Mouse (Mus musculus) midbrain, embryonic 11.5 days (tissue): ENCODE data around the gene Nfkb1. TPM values are rescaled to one million over a fixed set of nuclear protein-coding genes. Genes with fewer than 3 reads are reported as not detected.

Experiments used
- ATAC-seq: fragments of 200-750 bp; cut with Nextera tagmentation; 2 replicates; pipeline ENCODE4 v1.8.0; 2017; ENCODE audit warnings: moderate TSS enrichment, moderate library complexity; ENCODE audit not compliant: low FRiP score
- DNase-seq: peaks from one replicate; pipeline ENCODE4 v3.0.0; 2015; ENCODE audit warnings: low spot score; ENCODE audit errors: missing footprints
- H3K27ac ChIP-seq: fragments of 300-500 bp; sonication (generic); 2 replicates; pipeline ENCODE4 v1.5.1; 2014; ENCODE audit warnings: low read depth, low read length
- H3K27me3 ChIP-seq: fragments of 300-500 bp; sonication (generic); 2 replicates; pipeline ENCODE4 v1.6.1; 2014; ENCODE audit warnings: mild to moderate bottlenecking, low read length, moderate library complexity, mixed read lengths; ENCODE audit not compliant: control insufficient read depth, insufficient read depth
- H3K36me3 ChIP-seq: fragments of 300-500 bp; sonication (generic); 2 replicates; pipeline ENCODE4 v1.6.1; 2014; ENCODE audit warnings: mild to moderate bottlenecking, low read length, moderate library complexity, mixed read lengths; ENCODE audit not compliant: control insufficient read depth, insufficient read depth
- H3K4me1 ChIP-seq: fragments of 300-500 bp; sonication (generic); 2 replicates; pipeline ENCODE4 v1.6.1; 2014; ENCODE audit warnings: low read length; ENCODE audit not compliant: control insufficient read depth, insufficient read depth
- H3K4me2 ChIP-seq: fragments of 300-500 bp; sonication (generic); 2 replicates; pipeline ENCODE4 v1.6.1; 2014; ENCODE audit warnings: mild to moderate bottlenecking, moderate library complexity
- H3K4me3 ChIP-seq: fragments of 300-500 bp; sonication (generic); 2 replicates; pipeline ENCODE4 v1.5.1; 2014; ENCODE audit warnings: low read depth, low read length
- H3K9ac ChIP-seq: fragments of 300-500 bp; sonication (generic); 2 replicates; pipeline ENCODE4 v1.6.1; 2014; ENCODE audit warnings: low read length
- H3K9me3 ChIP-seq: fragments of 300-500 bp; sonication (generic); 2 replicates; pipeline ENCODE4 v1.6.1; 2016; ENCODE audit warnings: low read length; ENCODE audit not compliant: control insufficient read depth
- WGBS: fragments of 180-500 bp; shearing (Covaris S2); extraction: QIAGEN DNeasy Blood & Tissue Kit; methylation state at CpG from one replicate; pipeline ENCODE4 v1.1.7; 2014; 5-methylcytosine and 5-hydroxymethylcytosine counted together
- polyA plus RNA-seq: library from polyadenylated mRNA; unstranded; fragments of >200 nt; fragmentation: Nextera tagmentation; extraction: Ambion mirVana; gene quantifications from 2 replicates; pipeline ENCODE4 v1.2.1, GENCODE M21; 2014

Gene Nfkb1
- polyA plus RNA-seq, 1 experiment from 2014 or later: 10.8 TPM

DNA sequence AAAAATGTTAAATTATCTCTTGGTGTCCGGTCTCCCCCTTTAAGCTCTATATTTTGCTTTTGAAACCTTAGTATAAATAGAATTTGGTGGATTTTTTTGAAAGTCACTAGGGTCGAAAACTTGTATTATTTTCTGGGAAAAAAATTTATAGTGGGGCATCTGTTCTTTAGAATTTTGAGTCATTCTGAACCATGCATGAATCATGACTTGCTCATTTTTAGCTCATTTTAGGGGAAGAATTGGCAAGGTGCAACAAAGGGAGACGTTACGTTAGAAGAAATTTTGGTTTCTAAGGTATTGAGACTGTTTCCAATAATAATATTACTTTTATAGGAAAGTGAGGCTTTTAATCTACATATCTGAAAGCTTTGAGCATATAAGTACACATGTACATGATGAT, 20.3 kb upstream of the Nfkb1 start:
- H3K36me3 ChIP-seq: no peaks in the 10 kb centered on the region
- ATAC-seq (no peak), DNase-seq (peak; percentile 49)
- H3K27me3 ChIP-seq: no peaks in the 10 kb centered on the region
- H3K9me3 ChIP-seq: no peaks in the 10 kb centered on the region
- WGBS: 91% methylated on average over 4 of the region's 4 CpGs
- no peak overlapping the region for H3K9ac ChIP-seq
- H3K4me3 ChIP-seq: no peak overlapping the region
- no peak overlapping the region for H3K27ac ChIP-seq
- H3K4me2 ChIP-seq: no peak overlapping the region
- H3K4me1 ChIP-seq: no peaks in the 10 kb centered on the region

DNA sequence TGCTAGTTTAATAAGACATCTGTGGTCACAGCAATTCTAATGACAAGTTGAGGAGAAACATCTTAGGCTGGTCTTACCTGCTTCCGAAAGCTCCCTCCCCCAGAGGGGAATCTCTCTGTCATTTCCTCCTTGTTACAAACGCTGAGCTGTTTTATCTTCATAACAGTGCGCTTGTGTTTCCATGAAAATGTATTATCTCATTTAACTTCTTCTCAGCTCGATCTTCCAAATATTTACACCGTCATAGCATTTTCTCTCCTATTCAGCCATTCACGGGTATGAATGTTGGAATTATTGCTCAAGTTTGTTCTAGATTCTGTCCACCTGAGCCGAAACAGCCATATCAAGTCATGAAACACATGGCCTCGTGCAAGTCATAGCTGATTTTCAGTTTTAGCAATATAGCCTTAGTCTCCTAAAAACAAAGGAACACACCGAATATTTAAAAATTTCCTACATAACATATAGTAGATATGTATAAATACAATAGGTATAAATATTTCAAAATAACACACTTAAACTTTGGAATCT, 19.8 kb upstream of the Nfkb1 start:
- DNase-seq: peak; percentile 17
- Histone ChIP-seq H3K36me3 (no peaks in the 10 kb centered on the region), H3K4me1 (no peaks in the 10 kb centered on the region), H3K27me3 (no peaks in the 10 kb centered on the region), H3K27ac (no peak overlapping the region), H3K9me3 (no peaks in the 10 kb centered on the region), H3K9ac (no peak overlapping the region), H3K4me2 (no peak overlapping the region), H3K4me3 (no peak overlapping the region)
- ATAC-seq: no peak
- 92% methylated on average over 9 of the region's 9 CpGs for WGBS

GRCm38 (mm10) chr3:135703307-135703706, 12.0 kb upstream of the Nfkb1 start:
- H3K4me1 ChIP-seq: no peaks in the 10 kb centered on the region
- 74% methylated on average over 2 of the region's 2 CpGs for WGBS
- no peaks in the 10 kb centered on the region for H3K36me3 ChIP-seq
- no peak overlapping the region for H3K4me2 ChIP-seq
- DNase-seq (peak; percentile 39), ATAC-seq (no peak)
- H3K27me3 ChIP-seq: no peaks in the 10 kb centered on the region
- no peaks in the 10 kb centered on the region for H3K9me3 ChIP-seq
- no peak overlapping the region for H3K9ac ChIP-seq
- no peak overlapping the region for H3K27ac ChIP-seq
- no peak overlapping the region for H3K4me3 ChIP-seq

GRCm38 (mm10) chr3:135702658-135703057, 11.3 kb upstream of the Nfkb1 start:
- peak; percentile 23 for DNase-seq
- WGBS: 90% methylated on average over 5 of the region's 5 CpGs
- Histone ChIP-seq H3K4me1 (no peaks in the 10 kb centered on the region), H3K36me3 (no peaks in the 10 kb centered on the region), H3K27ac (no peak overlapping the region), H3K9ac (no peak overlapping the region), H3K4me2 (no peak overlapping the region), H3K9me3 (no peaks in the 10 kb centered on the region), H3K4me3 (no peak overlapping the region), H3K27me3 (no peaks in the 10 kb centered on the region)
- no peak for ATAC-seq

DNA sequence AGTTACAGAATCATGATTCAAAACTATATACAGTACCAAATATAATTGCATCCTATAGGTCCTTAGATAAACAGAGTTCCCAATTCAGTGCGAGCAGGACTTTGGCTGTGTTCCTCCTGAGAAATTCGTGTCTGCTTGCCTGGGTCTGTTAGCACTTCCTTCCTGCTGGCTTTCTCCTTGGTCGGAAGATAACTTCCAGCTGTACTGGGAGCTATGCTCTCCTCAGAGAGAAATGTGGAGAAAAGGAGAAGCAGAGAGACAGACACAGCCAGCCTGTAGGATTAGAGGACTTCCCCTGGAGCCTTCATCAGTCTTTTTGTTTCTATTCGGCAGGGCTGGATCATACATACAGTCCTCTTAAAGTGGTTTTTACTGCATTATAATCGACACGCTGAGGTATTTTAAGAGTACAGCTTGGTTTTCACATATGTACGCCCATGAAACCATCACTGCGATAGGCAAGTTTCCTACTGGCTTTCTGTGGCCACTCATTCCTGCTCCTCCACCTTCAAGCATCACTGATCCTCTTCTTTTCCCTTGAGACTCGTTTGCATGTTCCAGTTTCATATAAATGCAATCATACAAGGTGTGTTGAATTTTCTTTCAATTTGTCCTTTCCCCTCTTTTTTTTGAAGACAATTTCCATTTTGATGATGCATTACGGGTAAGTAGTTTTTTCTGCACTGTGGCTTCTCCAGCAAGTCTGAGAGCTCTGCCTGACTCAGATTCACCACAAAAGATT, 8.3 kb upstream of the Nfkb1 start:
- Histone ChIP-seq H3K36me3 (no peaks in the 10 kb centered on the region), H3K27me3 (no peaks in the 10 kb centered on the region), H3K9ac (no peak overlapping the region), H3K9me3 (no peaks in the 10 kb centered on the region), H3K27ac (no peak overlapping the region), H3K4me2 (no peak overlapping the region), H3K4me1 (no peaks in the 10 kb centered on the region), H3K4me3 (no peak overlapping the region)
- DNase-seq (no peak), ATAC-seq (no peak)
- 60% methylated on average over 10 of the region's 10 CpGs for WGBS

GRCm38 (mm10) chr3:135698466-135698975, 7.2 kb upstream of the Nfkb1 start:
- no peak overlapping the region for H3K9ac ChIP-seq
- WGBS: 72% methylated on average over 12 of the region's 12 CpGs
- DNase-seq (no peak), ATAC-seq (no peak)
- no peak overlapping the region for H3K4me2 ChIP-seq
- no peaks in the 10 kb centered on the region for H3K36me3 ChIP-seq
- H3K9me3 ChIP-seq: no peaks in the 10 kb centered on the region
- no peak overlapping the region for H3K27ac ChIP-seq
- no peaks in the 10 kb centered on the region for H3K27me3 ChIP-seq
- H3K4me1 ChIP-seq: no peaks in the 10 kb centered on the region
- no peak overlapping the region for H3K4me3 ChIP-seq

DNA sequence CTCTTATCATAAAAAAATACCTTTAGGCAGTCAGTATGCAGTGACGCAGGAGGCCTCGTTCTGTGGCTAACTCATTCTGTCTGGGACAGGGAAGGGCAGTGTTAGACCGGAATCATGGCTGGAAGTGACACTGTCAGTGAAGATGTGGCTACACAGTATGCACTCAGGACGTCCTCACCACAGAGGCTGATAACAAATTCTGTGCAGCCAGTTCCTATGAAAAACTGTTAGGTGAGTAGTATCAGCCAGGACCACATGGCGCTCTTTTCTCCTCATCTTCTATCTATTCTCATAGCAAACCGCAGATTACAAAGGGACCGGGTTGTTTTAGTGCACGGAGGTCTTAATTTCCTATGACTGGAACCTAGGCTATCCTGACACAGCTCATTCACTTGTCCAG, 4.9 kb upstream of the Nfkb1 start:
- Histone ChIP-seq H3K36me3 (no peaks in the 10 kb centered on the region), H3K4me2 (no peak overlapping the region), H3K27ac (no peak overlapping the region), H3K9me3 (no peaks in the 10 kb centered on the region), H3K4me1 (peaks cover 10% of the 10 kb centered on the region), H3K4me3 (no peak overlapping the region), H3K9ac (no peak overlapping the region), H3K27me3 (no peaks in the 10 kb centered on the region)
- ATAC-seq (no peak), DNase-seq (no peak)
- 88% methylated on average over 8 of the region's 8 CpGs for WGBS

GRCm38 (mm10) chr3:135692999-135693398, 1.7 kb upstream of the Nfkb1 start:
- ATAC-seq (no peak), DNase-seq (peak; percentile 88)
- 12% methylated on average over 3 of the region's 3 CpGs for WGBS
- Histone ChIP-seq H3K36me3 (no peaks in the 10 kb centered on the region), H3K27me3 (no peaks in the 10 kb centered on the region), H3K9ac (no peak overlapping the region), H3K4me2 (no peak overlapping the region), H3K27ac (no peak overlapping the region), H3K4me3 (no peak overlapping the region), H3K4me1 (peaks cover 19% of the 10 kb centered on the region), H3K9me3 (no peaks in the 10 kb centered on the region)

DNA sequence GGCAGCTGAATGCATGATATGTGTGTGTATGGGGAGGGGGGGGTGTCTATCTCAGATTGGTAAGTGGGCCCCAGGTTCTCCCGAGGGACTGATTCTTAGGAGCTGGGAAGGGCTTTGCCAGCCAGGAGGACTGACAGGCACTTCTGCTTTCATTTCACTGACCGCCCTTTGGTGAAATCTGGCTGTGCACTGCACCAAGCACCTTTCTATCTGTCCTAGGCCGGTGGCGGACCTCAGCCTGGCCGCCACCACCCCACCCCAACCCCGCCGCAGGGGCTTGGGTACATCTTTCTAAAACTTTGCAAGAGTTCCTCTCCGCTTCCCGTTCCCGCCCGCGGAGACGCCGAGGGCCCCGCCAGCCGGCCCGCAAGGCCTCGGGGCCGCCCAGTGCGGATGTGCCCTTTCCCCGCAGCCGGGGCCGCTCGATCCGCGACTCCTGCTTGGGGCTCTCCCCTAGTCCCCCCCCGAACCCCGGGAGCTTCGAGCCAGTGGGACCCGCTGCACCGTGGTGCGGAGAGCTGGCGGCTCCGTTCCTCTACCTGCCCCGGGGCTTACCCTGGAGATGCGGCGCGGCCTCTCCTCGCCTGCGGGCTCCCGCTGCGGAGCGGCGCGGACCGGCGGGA, 668 bp downstream of the Nfkb1 start:
- peak overlapping the region; percentile 81 for H3K4me2 ChIP-seq
- 0% methylated on average over 46 of the region's 47 CpGs for WGBS
- peak; percentile 72 for ATAC-seq
- H3K9me3 ChIP-seq: no peaks in the 10 kb centered on the region
- H3K27ac ChIP-seq: peak overlapping the region; percentile 80
- DNase-seq: peak; percentile 96
- no peaks in the 10 kb centered on the region for H3K36me3 ChIP-seq
- H3K9ac ChIP-seq: peak overlapping the region; percentile 98
- peak overlapping the region; percentile 88 for H3K4me3 ChIP-seq
- peaks cover 19% of the 10 kb centered on the region for H3K4me1 ChIP-seq
- no peaks in the 10 kb centered on the region for H3K27me3 ChIP-seq
